Mouse (Mus musculus) kidney, postnatal 4 days (tissue): ENCODE data around the gene Frrs1l.

Experiments used
- DNase-seq, 2 experiments: peaks; one replicate each; pipeline ENCODE4 v3.0.0; 2021; ENCODE audit warnings: mixed read lengths in 2 of 2

The Frrs1l gene

GRCm38 (mm10) chr4:56990215-56990584, at the start of gene Frrs1l:
Frrs1l (minus strand) TSS chr4:56990391.
- DNase-seq = peak; percentile 21 to 25

DNA sequence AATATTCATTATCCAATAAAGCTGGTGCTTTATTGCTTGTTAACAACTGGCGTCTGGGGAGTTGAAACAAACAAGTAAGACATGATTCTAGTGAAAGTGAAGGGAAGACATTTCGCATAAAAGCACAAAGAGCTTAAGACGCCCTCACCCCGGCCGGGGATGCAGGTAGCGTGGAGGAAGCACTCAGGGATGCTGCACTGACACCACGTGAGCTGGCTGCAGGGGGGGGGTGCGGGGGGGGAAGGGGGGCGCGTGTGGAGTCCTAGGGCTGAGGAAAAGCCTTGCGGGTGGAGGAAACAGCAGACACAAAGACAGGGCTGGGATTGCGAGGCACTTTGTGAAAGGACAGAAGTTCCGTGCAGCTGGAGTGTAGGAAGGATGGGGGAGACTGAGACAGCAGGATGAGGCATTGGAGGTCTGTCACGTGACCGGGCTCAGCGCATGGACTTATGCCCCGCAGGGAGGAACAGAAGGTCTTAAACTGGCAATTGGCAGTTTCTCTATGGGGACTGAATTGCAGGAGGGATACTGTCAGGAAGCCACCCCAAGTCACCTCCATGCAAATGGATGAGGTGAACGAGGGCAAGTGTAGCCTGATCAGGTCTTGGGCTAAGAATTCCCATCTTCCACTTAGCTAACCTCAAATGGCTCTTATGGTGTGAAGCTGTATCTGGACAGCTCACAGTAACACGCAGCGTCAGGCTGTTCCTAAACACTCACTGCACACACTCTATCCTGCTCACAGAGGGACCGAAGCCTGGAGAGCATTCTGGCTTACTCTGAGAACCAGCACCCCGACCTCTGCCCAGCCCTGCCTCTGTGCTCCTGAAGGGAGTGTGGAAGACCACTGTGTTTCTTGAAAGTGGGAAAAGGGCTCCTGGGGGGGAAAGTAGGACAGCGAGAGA, 49.2 kb upstream of the Frrs1l start:
- peak; percentile 24 to 50 for DNase-seq

DNA sequence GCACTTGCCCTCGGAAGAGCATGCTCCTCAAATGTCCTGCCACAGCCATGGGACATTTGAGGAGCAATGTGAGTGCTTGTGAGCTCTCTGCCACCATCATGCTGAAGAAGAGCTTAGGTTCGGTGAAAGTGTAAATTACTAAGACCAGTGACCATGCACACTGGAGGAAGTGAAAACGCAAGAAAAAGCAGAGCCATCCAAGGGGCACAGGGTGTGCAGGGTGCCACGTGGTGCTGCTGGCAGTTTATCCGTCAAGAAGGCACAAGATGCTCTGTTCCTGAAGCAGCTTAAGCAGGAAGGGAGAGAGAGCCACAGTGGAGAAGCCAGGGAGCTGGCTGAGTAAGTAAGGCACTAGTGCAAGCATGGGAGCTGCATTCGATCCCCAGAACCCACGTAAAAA, 47.4 kb upstream of the Frrs1l start:
- no peak for DNase-seq

DNA sequence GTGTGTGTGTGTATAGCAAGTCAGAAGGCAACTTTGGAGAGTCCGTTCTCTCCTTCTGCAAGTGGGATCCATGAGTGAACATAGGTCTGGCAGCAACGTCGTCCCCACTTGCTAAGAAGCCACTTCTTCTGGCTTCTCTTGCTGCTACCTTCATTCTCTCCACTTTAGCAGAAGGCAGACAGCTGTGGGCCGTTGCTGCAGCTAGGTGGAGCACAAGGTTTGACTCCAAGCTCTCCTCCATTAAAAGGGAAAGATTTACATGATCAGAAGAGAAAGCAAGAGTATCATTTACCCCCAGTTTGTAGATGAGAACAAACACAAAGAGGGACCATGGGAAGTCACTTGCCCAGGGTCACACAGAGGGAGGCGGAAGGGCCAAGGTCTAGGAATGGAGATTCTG, 44.0 kb upstream of the Frrs1l start:
- no peak for DNase-seq

DNA sequence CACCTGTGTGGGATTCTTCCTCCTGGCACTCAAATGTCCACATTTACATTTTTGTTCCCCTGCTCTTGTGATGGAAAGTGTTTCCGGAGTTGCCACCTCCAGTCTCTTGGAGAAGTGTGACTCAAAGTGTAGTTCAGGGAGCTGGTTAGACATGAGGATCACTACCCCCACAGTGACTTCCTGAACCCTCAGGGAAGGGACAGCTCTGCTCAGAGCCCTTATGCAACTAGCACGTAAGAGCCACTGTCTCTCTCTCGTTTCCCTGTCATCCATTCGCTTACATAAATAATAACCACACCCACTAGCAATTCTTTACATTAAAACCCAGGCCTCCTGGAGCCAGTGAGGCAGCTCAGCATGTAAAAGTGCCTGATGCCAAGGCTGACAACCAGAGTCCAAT, 41.2 kb upstream of the Frrs1l start:
- no peak for DNase-seq

DNA sequence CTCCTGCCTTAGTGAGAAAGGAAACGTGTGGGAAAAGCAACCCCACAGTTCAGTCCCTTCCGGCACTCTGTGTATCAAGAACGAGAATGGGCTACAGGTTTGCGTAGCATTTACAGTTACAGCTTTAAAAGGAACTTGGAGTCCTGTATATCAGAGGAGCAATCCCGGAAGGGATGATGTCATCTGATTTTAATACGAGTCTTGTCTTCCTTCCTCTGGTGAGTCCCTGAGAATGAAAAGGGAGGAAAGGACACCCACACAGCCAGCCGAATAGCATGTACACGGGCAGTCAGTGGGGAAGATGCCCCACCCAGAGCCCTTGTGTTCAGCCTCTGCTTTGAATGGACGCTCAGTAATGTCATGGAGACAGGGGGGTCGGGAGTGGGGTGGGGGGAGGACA, 37.8 kb upstream of the Frrs1l start:
- no peak for DNase-seq

- no peak for DNase-seq
Measured at GRCm38 (mm10) chr4:57023527-57023926, 33.3 kb upstream of the Frrs1l start.

DNA sequence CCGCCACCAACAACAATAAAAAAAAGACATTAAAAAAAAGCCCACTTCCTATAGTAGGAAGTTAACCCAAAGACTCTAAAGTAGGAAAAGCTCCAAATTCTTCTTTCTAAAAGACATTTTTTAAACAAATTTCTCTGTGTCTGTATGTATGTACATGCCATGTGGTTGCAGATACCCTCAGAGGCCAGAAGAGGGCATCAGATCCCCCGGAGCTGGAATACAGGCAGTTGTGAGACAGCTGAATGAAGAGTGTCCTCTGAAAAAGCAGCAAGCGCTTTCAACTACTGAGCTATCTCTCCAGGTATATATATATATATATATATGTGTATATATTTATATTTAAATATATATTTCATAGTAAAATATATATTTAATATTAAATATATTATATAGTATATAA, 31.1 kb upstream of the Frrs1l start:
- DNase-seq = peak in 1 of 2 experiments; percentile 15

GRCm38 (mm10) chr4:57017229-57017628, 27.0 kb upstream of the Frrs1l start:
- peak; percentile 88 to 90 for DNase-seq

GRCm38 (mm10) chr4:57016366-57017171, 26.4 kb upstream of the Frrs1l start:
- DNase-seq = no peak

GRCm38 (mm10) chr4:57015032-57015431, 24.8 kb upstream of the Frrs1l start:
- no peak for DNase-seq

- no peak for DNase-seq
Measured at GRCm38 (mm10) chr4:57011454-57012046, 21.4 kb upstream of the Frrs1l start.

DNA sequence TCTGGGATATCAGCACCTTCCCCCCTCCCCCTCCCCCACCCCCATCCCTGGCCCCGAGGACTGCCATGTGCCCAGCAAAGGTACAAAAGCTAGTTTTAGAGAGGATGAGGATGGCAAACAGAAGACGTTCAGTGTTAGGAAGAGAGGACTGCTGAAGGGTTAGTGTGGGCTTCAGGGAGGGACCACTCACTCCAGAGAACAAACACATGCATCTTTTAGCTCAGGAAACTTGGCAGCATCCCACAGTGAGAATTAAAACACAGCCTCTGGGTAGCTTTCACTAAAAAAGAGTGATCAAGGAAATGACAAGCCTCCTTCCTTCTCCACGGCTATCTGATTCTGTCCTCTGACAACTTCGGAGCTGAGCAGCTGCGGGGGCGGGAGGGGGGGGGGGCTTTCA, 20.7 kb upstream of the Frrs1l start:
- DNase-seq = no peak

- DNase-seq = no peak
Measured at GRCm38 (mm10) chr4:57010425-57010824, 20.2 kb upstream of the Frrs1l start.

GRCm38 (mm10) chr4:57007717-57008116, 17.5 kb upstream of the Frrs1l start:
- no peak for DNase-seq

GRCm38 (mm10) chr4:57005011-57005410, 14.8 kb upstream of the Frrs1l start:
- DNase-seq = no peak

- no peak for DNase-seq
Measured at GRCm38 (mm10) chr4:57003886-57004285, 13.7 kb upstream of the Frrs1l start.

DNA sequence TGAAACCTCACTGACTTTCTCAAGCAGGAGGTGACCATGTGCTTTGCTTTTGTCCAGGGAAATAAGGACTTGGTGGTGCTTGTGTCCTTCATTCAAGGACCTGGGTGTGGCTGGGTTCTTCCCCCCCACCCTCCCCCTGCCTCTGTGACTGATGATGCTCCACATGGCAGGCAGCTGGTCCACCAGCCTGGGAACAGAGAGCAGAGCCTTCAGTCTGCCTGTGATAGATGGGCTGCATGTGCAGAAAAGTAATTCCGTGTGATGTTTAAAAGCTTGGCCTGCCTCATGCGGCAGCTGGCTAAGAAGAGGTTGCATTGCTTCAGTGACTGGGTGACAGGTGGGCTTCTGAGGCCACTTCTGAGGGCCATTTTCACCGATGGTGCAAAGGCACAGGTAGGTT, 12.6 kb upstream of the Frrs1l start:
- DNase-seq = no peak

DNA sequence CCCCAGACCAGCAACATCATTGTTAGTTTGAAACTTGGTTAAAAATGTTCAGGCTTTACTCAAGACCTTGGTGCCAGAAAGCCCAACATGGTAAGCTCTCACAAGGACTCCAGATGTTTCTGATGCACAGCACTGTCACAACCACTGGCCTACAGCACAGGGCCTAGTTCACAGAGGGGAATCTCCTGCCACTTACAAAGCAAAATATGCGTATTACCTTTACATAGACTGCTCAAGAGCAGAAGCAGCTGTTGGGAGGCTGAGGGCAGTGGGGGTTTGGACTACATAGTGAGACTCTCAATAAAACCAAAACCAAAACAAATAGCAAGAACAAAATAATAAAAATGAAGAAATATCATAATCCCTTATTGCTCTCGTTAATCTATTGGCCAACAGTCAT, 11.2 kb upstream of the Frrs1l start:
- no peak for DNase-seq

- no peak for DNase-seq
Measured at GRCm38 (mm10) chr4:56993331-56993730, 3.1 kb upstream of the Frrs1l start.

DNA sequence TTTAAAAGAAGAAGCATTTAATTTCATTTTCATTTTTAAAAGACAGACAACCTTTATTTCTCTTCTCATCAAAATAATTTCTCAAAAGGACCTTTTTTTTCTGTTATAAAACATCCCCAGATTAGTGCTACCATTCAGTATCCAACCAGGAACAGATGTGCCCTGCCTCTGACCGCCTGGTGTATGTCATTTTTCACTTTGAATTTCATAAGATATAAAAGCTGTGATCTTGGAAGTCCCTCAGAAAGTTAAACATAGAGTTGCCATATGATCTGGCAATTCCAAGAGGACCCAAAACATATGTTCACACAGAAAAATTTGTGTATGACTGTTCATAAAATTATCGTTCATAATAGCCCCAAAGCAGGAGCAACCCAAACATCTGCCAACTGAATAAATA, 1.8 kb upstream of the Frrs1l start:
- DNase-seq = no peak

DNA sequence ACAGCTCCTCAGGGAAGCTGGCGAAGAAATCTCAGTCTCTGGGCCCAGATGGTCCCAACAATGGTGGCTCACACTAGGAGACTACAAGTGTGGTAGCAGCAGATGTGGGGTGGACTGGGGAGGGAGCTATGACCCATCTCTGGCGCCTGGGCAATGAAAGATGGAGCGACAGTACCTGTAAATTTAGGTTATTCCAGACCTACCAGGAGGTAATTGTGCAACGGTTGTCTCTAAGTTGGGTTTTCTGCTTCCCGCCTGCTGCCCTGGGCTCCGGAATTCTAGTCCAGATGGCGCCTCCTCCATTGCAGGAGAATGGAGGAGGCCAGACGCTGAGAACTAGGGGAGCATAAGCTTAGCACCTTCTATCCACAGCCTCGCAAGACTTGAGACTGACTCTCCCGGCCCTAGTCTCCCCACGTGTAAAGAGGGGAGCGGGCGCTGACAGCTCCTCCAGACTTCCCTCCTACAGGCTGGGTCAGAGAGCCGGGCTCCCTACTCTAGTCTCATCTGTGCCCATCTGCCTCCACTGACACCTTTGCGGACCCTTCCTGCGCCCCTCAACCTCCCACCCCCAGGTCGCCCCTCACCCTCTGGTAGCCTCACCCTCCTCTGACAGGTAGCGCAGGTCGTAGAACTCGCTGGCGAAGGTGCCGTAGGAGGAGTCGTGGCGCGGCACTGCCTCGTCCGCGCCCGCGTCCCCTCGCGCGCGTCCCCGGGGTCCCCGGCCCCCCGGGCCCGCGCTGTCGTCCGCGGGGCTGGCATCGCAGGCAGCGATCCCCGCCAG, 568 bp downstream of the Frrs1l start:
- DNase-seq = no peak
